Mouse (Mus musculus): ENCODE data around the gene Uba3. TPM values are rescaled to one million over a fixed set of nuclear protein-coding genes. Genes with fewer than 3 reads are reported as not detected.
A peak's percentile ranks its signal among the peaks of the same experiment; 100 is the strongest.

Uba3 gene
- 10 to 100 TPM; 64.2 to 72.2 TPM for total RNA-seq (2021)

GRCm38 (mm10) chr6:97205439-97205885, at the start of gene Uba3:
TSS of gene Uba3 (minus strand) at chr6:97205647.
- peak; percentile 96 for DNase-seq (ENCODE audit: low spot score in 2 of 2)
- intact Hi-C loops (cut with DNase I), result loop anchor here (2.0 kb wide), 1 partner anchor 27 kb away; the partner anchor contains the start of gene Tmf1

- no peak for DNase-seq (ENCODE audit: low spot score in 2 of 2)
- intact Hi-C loops (cut with DNase I), result no loop called here
Measured at GRCm38 (mm10) chr6:97252711-97253221, 47.3 kb upstream of the Uba3 start, which contains the start of gene Lmod3. TSS of gene Lmod3 (minus strand) at chr6:97252759.

GRCm38 (mm10) chr6:97252086-97252485, 46.6 kb upstream of the Uba3 start:
- no peak for DNase-seq (ENCODE audit: low spot score in 2 of 2)
- intact Hi-C loops (cut with DNase I), result no loop called here

- DNase-seq (ENCODE audit: low spot score in 2 of 2), result peak; percentile 19 to 50
- intact Hi-C loops (cut with DNase I), result loop anchor here (1.0 kb wide), 1 partner anchor 272 kb away; no protein-coding TSS in a partner anchor
Measured at GRCm38 (mm10) chr6:97250966-97251365, 45.5 kb upstream of the Uba3 start.

GRCm38 (mm10) chr6:97245200-97245599, 39.8 kb upstream of the Uba3 start:
- intact Hi-C loops (cut with DNase I), result no loop called here
- no peak for DNase-seq (ENCODE audit: low spot score in 2 of 2)

- no peak for DNase-seq (ENCODE audit: low spot score in 2 of 2)
- intact Hi-C loops (cut with DNase I), result no loop called here
Measured at GRCm38 (mm10) chr6:97242522-97242921, 37.1 kb upstream of the Uba3 start.

- intact Hi-C loops (cut with DNase I), result no loop called here
- DNase-seq (ENCODE audit: low spot score in 2 of 2), result no peak
Measured at GRCm38 (mm10) chr6:97240092-97240491, 34.6 kb upstream of the Uba3 start.

GRCm38 (mm10) chr6:97239360-97239759, 33.9 kb upstream of the Uba3 start:
- intact Hi-C loops (cut with DNase I), result no loop called here

GRCm38 (mm10) chr6:97236088-97236487, 30.6 kb upstream of the Uba3 start:
- intact Hi-C loops (cut with DNase I), result no loop called here
- DNase-seq (ENCODE audit: low spot score in 2 of 2), result no peak

More at GRCm38 (mm10) chr6:97239360-97239759, 33.9 kb upstream of the Uba3 start:
- no peak for DNase-seq (ENCODE audit: low spot score in 2 of 2)

GRCm38 (mm10) chr6:97234911-97235668, 29.6 kb upstream of the Uba3 start:
- intact Hi-C loops (cut with DNase I), result no loop called here

GRCm38 (mm10) chr6:97227067-97227847, 21.8 kb upstream of the Uba3 start:
- intact Hi-C loops (cut with DNase I), result no loop called here
- DNase-seq (ENCODE audit: low spot score in 2 of 2), result no peak

More at GRCm38 (mm10) chr6:97234911-97235668, 29.6 kb upstream of the Uba3 start:
- no peak for DNase-seq (ENCODE audit: low spot score in 2 of 2)

- intact Hi-C loops (cut with DNase I), result no loop called here
- DNase-seq (ENCODE audit: low spot score in 2 of 2), result no peak
Measured at GRCm38 (mm10) chr6:97226083-97226491, 20.6 kb upstream of the Uba3 start.

- no peak for DNase-seq (ENCODE audit: low spot score in 2 of 2)
- intact Hi-C loops (cut with DNase I), result no loop called here
Measured at GRCm38 (mm10) chr6:97224505-97224904, 19.1 kb upstream of the Uba3 start.

GRCm38 (mm10) chr6:97223566-97223965, 18.1 kb upstream of the Uba3 start:
- no peak for DNase-seq (ENCODE audit: low spot score in 2 of 2)
- intact Hi-C loops (cut with DNase I), result no loop called here

GRCm38 (mm10) chr6:97222931-97223467, 17.6 kb upstream of the Uba3 start:
- no peak for DNase-seq (ENCODE audit: low spot score in 2 of 2)
- intact Hi-C loops (cut with DNase I), result no loop called here

GRCm38 (mm10) chr6:97222321-97222720, 16.9 kb upstream of the Uba3 start:
- intact Hi-C loops (cut with DNase I), result no loop called here
- no peak for DNase-seq (ENCODE audit: low spot score in 2 of 2)

- intact Hi-C loops (cut with DNase I), result no loop called here
- peak; percentile 65 to 73 for DNase-seq (ENCODE audit: low spot score in 2 of 2)
Measured at GRCm38 (mm10) chr6:97221205-97222025, 16.0 kb upstream of the Uba3 start.

- no peak for DNase-seq (ENCODE audit: low spot score in 2 of 2)
- intact Hi-C loops (cut with DNase I), result no loop called here
Measured at GRCm38 (mm10) chr6:97220672-97221071, 15.2 kb upstream of the Uba3 start.

GRCm38 (mm10) chr6:97216154-97216821, 10.8 kb upstream of the Uba3 start:
- no peak for DNase-seq (ENCODE audit: low spot score in 2 of 2)
- intact Hi-C loops (cut with DNase I), result no loop called here
